Mouse (Mus musculus) layer of hippocampus, postnatal 36 days (tissue): ENCODE measurements at regions not wholly inside any gene's neighbourhood (a gene's known extent, or its start where the extent isn't known, plus 50 kb on each side); places are given as distances from the start of the nearest gene placed in this dataset.

Experiments
- DNase-seq, 2 experiments: peaks; one replicate each; pipeline ENCODE4 v3.0.0; 2022

GRCm38 (mm10) chr2:117984569-117984968 is 127.1 kb upstream of the Thbs1 start:
- DNase-seq = no peak

GRCm38 (mm10) chr2:117987426-117988215 is 124.1 kb upstream of the Thbs1 start:
- no peak for DNase-seq

- DNase-seq = no peak
These were observed 123.1 kb upstream of the Thbs1 start for GRCm38 (mm10) chr2:117988396-117989173.

- no peak for DNase-seq
These were observed 122.5 kb upstream of the Thbs1 start for GRCm38 (mm10) chr2:117989215-117989614.

- DNase-seq = no peak
These were observed 115.3 kb upstream of the Thbs1 start for GRCm38 (mm10) chr2:117996130-117997083.

GRCm38 (mm10) chr2:117999641-118000040 is 112.0 kb upstream of the Thbs1 start:
- DNase-seq = no peak

GRCm38 (mm10) chr2:118004191-118004590 is 107.5 kb upstream of the Thbs1 start:
- DNase-seq = no peak

GRCm38 (mm10) chr2:118007539-118008427 is 103.9 kb upstream of the Thbs1 start:
- DNase-seq = no peak

- no peak for DNase-seq
These were observed 100.0 kb upstream of the Thbs1 start for GRCm38 (mm10) chr2:118011679-118012078.

- no peak for DNase-seq
These were observed 99.5 kb upstream of the Thbs1 start for GRCm38 (mm10) chr2:118012211-118012610.

- no peak for DNase-seq
These were observed 98.5 kb upstream of the Thbs1 start for GRCm38 (mm10) chr2:118013156-118013555.

GRCm38 (mm10) chr2:118015182-118015581 is 96.5 kb upstream of the Thbs1 start:
- no peak for DNase-seq

GRCm38 (mm10) chr2:118025829-118026735 is 85.6 kb upstream of the Thbs1 start:
- DNase-seq = no peak

GRCm38 (mm10) chr2:118028881-118029280 is 82.8 kb upstream of the Thbs1 start:
- DNase-seq = no peak

GRCm38 (mm10) chr2:118029470-118030108 is 82.1 kb upstream of the Thbs1 start:
- DNase-seq = no peak

- DNase-seq = no peak
These were observed 80.0 kb upstream of the Thbs1 start for GRCm38 (mm10) chr2:118031662-118032061.

- no peak for DNase-seq
These were observed 78.3 kb upstream of the Thbs1 start for GRCm38 (mm10) chr2:118033377-118033776.

- no peak for DNase-seq
These were observed 77.7 kb upstream of the Thbs1 start for GRCm38 (mm10) chr2:118034026-118034425.

- DNase-seq = no peak
These were observed 76.3 kb upstream of the Thbs1 start for GRCm38 (mm10) chr2:118035333-118035732.
